Mouse (Mus musculus): Measurements from ENCODE around the gene Eif3i. TPM values are rescaled to one million over a fixed set of nuclear protein-coding genes. Genes with fewer than 3 reads are reported as not detected.

Eif3i gene
- polyA plus RNA-seq, 1 experiment from 2014 or later = 125 TPM

- peaks cover 4% of the 10 kb centered on the region; the same call in 1 of the 2 replicates for H3K36me3 ChIP-seq (replicated peaks; ENCODE audit: insufficient read depth, low read length)
- H3K9ac ChIP-seq (replicated peaks) = no peak overlapping the region
- ATAC-seq = no peak
- peaks cover 17% of the 10 kb centered on the region for H3K4me1 ChIP-seq (ENCODE audit: insufficient read depth)
- TF ChIP-seq EP300 (IDR thresholded peaks at IDR 0.05; ENCODE audit: low read depth) (no peak), CTCF (IDR thresholded peaks at IDR 0.05; ENCODE audit: low read depth) (no peak)
- 91% methylated on average over 4 of the region's 4 CpGs for WGBS (ENCODE audit: insufficient replicate concordance)
- no peak overlapping the region for H3K4me3 ChIP-seq (ENCODE audit: low read depth, low read length)
- no peaks in the 10 kb centered on the region for H3K27me3 ChIP-seq (ENCODE audit: insufficient read depth, low read length)
- no peak overlapping the region for H3K27ac ChIP-seq (ENCODE audit: low read depth)
- no peak for DNase-seq
- H3K4me2 ChIP-seq (ENCODE audit: low read depth, low read length) = no peak overlapping the region
- no peaks in the 10 kb centered on the region for H3K9me3 ChIP-seq (ENCODE audit: low read length)
Observed at GRCm38 (mm10) chr4:129544106-129544505, 56.3 kb downstream of the Eif3i start.

GRCm38 (mm10) chr4:129542592-129543141 is 57.8 kb downstream of the Eif3i start, which contains the start of gene Hdac1:
TSS of gene Hdac1 (minus strand) at chr4:129542713.
- Histone ChIP-seq H3K4me2 (ENCODE audit: low read depth, low read length) (peak within 1 kb of the TSS; percentile 93), H3K9ac (replicated peaks) (peak within 1 kb of the TSS; percentile 94), H3K9me3 (ENCODE audit: low read length) (no peaks in the 10 kb centered on the region), H3K4me3 (ENCODE audit: low read depth, low read length) (peak within 1 kb of the TSS; percentile 98), H3K36me3 (replicated peaks; ENCODE audit: insufficient read depth, low read length) (peaks cover 8% of the 10 kb centered on the region; the same call in 1 of the 2 replicates), H3K27me3 (ENCODE audit: insufficient read depth, low read length) (no peaks in the 10 kb centered on the region), H3K4me1 (ENCODE audit: insufficient read depth) (peaks cover 17% of the 10 kb centered on the region), H3K27ac (ENCODE audit: low read depth) (peak within 1 kb of the TSS; percentile 81)
- ATAC-seq (peak; percentile 99), DNase-seq (peak; percentile 99)
- TF ChIP-seq EP300 (IDR thresholded peaks at IDR 0.05; ENCODE audit: low read depth) (peak; percentile 34; the same call in 1 of the 2 replicates), CTCF (IDR thresholded peaks at IDR 0.05; ENCODE audit: low read depth) (peak; percentile 17; the same call in 1 of the 2 replicates)
- under 1% methylated on average over 34 of the region's 46 CpGs for WGBS (ENCODE audit: insufficient replicate concordance)

Small RNA genes lying within 50 kb of the gene (microRNA-seq; reads per million reads assigned to microRNA genes)
- gene Mir8119 = not detected

Other genes starting within 250 kb of the Eif3i start
- 1.9 and 2.3 TPM in 2 replicates for gene Zbtb8a, start 222.5 kb downstream of the Eif3i start, polyA plus RNA-seq (2015; fragmentation: Nextera tagmentation; extraction: Ambion mirVana)
- gene Zbtb8b, start 159.8 kb downstream of the Eif3i start, polyA plus RNA-seq (2015; fragmentation: Nextera tagmentation; extraction: Ambion mirVana) = 0.40 and 0.55 TPM in 2 replicates
- 37.4 and 40.7 TPM in 2 replicates for gene Bsdc1, start 139.1 kb downstream of the Eif3i start, polyA plus RNA-seq (2015; fragmentation: Nextera tagmentation; extraction: Ambion mirVana)
- 0.11 and 0.14 TPM in 2 replicates for gene Tssk3, start 109.6 kb downstream of the Eif3i start, polyA plus RNA-seq (2015; fragmentation: Nextera tagmentation; extraction: Ambion mirVana)
- 0.41 and 0.88 TPM in 2 replicates for gene Fam229a, start 109.5 kb downstream of the Eif3i start, polyA plus RNA-seq (2015; fragmentation: Nextera tagmentation; extraction: Ambion mirVana)
- 42.7 and 46.9 TPM in 2 replicates for gene Marcksl1, start 87.1 kb downstream of the Eif3i start, polyA plus RNA-seq (2015; fragmentation: Nextera tagmentation; extraction: Ambion mirVana)
- gene Hdac1, start 57.9 kb downstream of the Eif3i start, polyA plus RNA-seq (2015; fragmentation: Nextera tagmentation; extraction: Ambion mirVana) = 54.9 and 59.0 TPM in 2 replicates
- 3.3 and 3.4 TPM in 2 replicates for gene Lck, start 27.0 kb downstream of the Eif3i start, polyA plus RNA-seq (2015; fragmentation: Nextera tagmentation; extraction: Ambion mirVana)
- 13.1 and 15.0 TPM in 2 replicates for gene Fam167b, start 22.1 kb downstream of the Eif3i start, polyA plus RNA-seq (2015; fragmentation: Nextera tagmentation; extraction: Ambion mirVana)
- gene Tmem234, start within 50 bp of the Eif3i start, polyA plus RNA-seq (2015; fragmentation: Nextera tagmentation; extraction: Ambion mirVana) = 81.7 and 93.9 TPM in 2 replicates
- 0.54 and 0.71 TPM in 2 replicates for gene Dcdc2b, start 13.6 kb upstream of the Eif3i start, polyA plus RNA-seq (2015; fragmentation: Nextera tagmentation; extraction: Ambion mirVana)
- 5.2 and 8.2 TPM in 2 replicates for gene Iqcc, start 18.5 kb upstream of the Eif3i start, polyA plus RNA-seq (2015; fragmentation: Nextera tagmentation; extraction: Ambion mirVana)
- gene Ccdc28b, start 23.3 kb upstream of the Eif3i start, polyA plus RNA-seq (2015; fragmentation: Nextera tagmentation; extraction: Ambion mirVana) = 13.1 and 15.7 TPM in 2 replicates
- gene Txlna, start 40.4 kb upstream of the Eif3i start, polyA plus RNA-seq (2015; fragmentation: Nextera tagmentation; extraction: Ambion mirVana) = 12.5 and 14.0 TPM in 2 replicates
- gene Kpna6, start 72.1 kb upstream of the Eif3i start, polyA plus RNA-seq (2015; fragmentation: Nextera tagmentation; extraction: Ambion mirVana) = 3.3 and 3.7 TPM in 2 replicates
- gene Tmem39b, start 96.2 kb upstream of the Eif3i start, polyA plus RNA-seq (2015; fragmentation: Nextera tagmentation; extraction: Ambion mirVana) = 2.2 and 2.3 TPM in 2 replicates
- gene Khdrbs1, start 141.7 kb upstream of the Eif3i start, polyA plus RNA-seq (2015; fragmentation: Nextera tagmentation; extraction: Ambion mirVana) = 18.7 and 19.6 TPM in 2 replicates
- 198 and 205 TPM in 2 replicates for gene Ptp4a2, start 210.6 kb upstream of the Eif3i start, polyA plus RNA-seq (2015; fragmentation: Nextera tagmentation; extraction: Ambion mirVana)

All from liver, postnatal 0 days (tissue).